Mouse (Mus musculus) MEL (cell line): ENCODE data around the gene Actrt2.

Experiments
- CHD1 ChIP-seq: IDR thresholded peaks from 2 replicates; pipeline ENCODE4 v1.6.1; 2012; ENCODE audit warnings: low read depth, mild to moderate bottlenecking, inconsistent platforms, low read length, improper control_type of control experiment
- CTCF ChIP-seq, 3 experiments: IDR thresholded peaks in 2 of 3; conservative IDR thresholded peaks in 1 of 3; 2 replicates each; pipeline ENCODE4 v1.5.1; 2011 to 2012; ENCODE audit warnings: low read length in 3 of 3, low read depth in 2 of 3, mild to moderate bottlenecking in 2 of 3, improper control_type of control experiment in 1 of 3, inconsistent platforms in 1 of 3, mixed read lengths in 1 of 3, moderate library complexity in 1 of 3; ENCODE audit not compliant: control insufficient read depth in 1 of 3, insufficient read depth in 1 of 3, poor library complexity in 1 of 3, severe bottlenecking in 1 of 3
- EP300 ChIP-seq, 2 experiments: IDR thresholded peaks; 2 replicates each; pipeline ENCODE4 v1.6.1; 2011; ENCODE audit warnings: improper control_type of control experiment in 2 of 2, low read length in 2 of 2, low read depth in 1 of 2, mild to moderate bottlenecking in 1 of 2
- GATA1 ChIP-seq: IDR thresholded peaks from 2 replicates; pipeline ENCODE4 v1.6.1; 2011; ENCODE audit warnings: low read depth, low read length, improper control_type of control experiment
- MAX ChIP-seq: IDR thresholded peaks from 2 replicates; pipeline ENCODE4 v1.6.1; 2011; ENCODE audit warnings: low read length, improper control_type of control experiment
- NRF1 ChIP-seq: IDR thresholded peaks from 2 replicates; pipeline ENCODE4 v1.6.1; 2014; ENCODE audit warnings: low read depth, mild to moderate bottlenecking, inconsistent platforms, low read length, improper control_type of control experiment, moderate library complexity; ENCODE audit not compliant: poor library complexity, insufficient read depth, severe bottlenecking
- POLR2A ChIP-seq, 2 experiments: IDR thresholded peaks; 2 replicates each; pipeline ENCODE4 v1.6.1; 2011 to 2012; ENCODE audit warnings: low read length in 2 of 2, mild to moderate bottlenecking in 2 of 2, control low read depth in 1 of 2, improper control_type of control experiment in 1 of 2, low read depth in 1 of 2, moderate library complexity in 1 of 2; ENCODE audit not compliant: control insufficient read depth in 1 of 2, insufficient read depth in 1 of 2, poor library complexity in 1 of 2
- TAL1 ChIP-seq: IDR thresholded peaks from 2 replicates; pipeline ENCODE4 v1.6.1; 2012; ENCODE audit warnings: mild to moderate bottlenecking, inconsistent platforms, low read length, moderate library complexity, mixed read lengths
- TCF12 ChIP-seq: IDR thresholded peaks from 2 replicates; pipeline ENCODE4 v1.6.1; 2014; ENCODE audit warnings: low read depth, mild to moderate bottlenecking, inconsistent platforms, low read length, improper control_type of control experiment, moderate library complexity
- USF1 ChIP-seq: IDR thresholded peaks from 2 replicates; pipeline ENCODE4 v1.6.1; 2014; ENCODE audit warnings: low read depth, mild to moderate bottlenecking, inconsistent platforms, low read length, improper control_type of control experiment, moderate library complexity

DNA sequence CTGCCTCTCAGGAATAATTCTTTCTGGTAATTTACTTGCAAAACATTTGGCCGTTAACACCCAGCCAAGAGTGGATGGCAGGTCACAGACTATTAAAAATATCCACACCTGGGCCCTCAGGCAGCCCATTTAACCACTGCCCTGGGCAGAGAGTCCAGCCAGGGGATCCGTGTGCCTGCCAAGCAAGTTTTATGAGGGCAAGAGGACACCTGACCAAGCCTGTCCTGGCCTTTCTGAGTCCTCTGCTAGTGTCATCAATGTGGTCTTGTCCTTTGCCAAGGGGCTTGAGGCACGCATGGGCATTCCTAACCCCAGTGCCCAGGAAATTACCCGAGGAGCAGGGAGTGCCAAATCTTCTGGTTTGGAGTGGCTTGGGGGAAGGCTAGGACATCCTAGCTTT is 38.0 kb upstream of the Actrt2 start:
- TF ChIP-seq CTCF (IDR thresholded peaks at IDR 0.05 in 2 of 3, conservative IDR thresholded peaks at IDR 0.05 in 1 of 3; ENCODE audit: control insufficient read depth in 1 of 3, insufficient read depth in 1 of 3, low read depth in 2 of 3, low read length in 3 of 3, poor library complexity in 1 of 3, severe bottlenecking in 1 of 3) (no peak), GATA1 (no peak), EP300 (IDR thresholded peaks at IDR 0.05; ENCODE audit: low read depth in 1 of 2, low read length in 2 of 2) (no peak), CHD1 (no peak), POLR2A (IDR thresholded peaks at IDR 0.05; ENCODE audit: control insufficient read depth in 1 of 2, insufficient read depth in 1 of 2, low read depth in 1 of 2, low read length in 2 of 2, poor library complexity in 1 of 2) (no peak), USF1 (no peak), TAL1 (no peak), NRF1 (no peak), TCF12 (no peak), MAX (no peak)
